Mouse (Mus musculus) hindbrain, embryonic 11.5 days (tissue): Measurements from ENCODE around the gene Macrod2. TPM values are rescaled to one million over a fixed set of nuclear protein-coding genes. Genes with fewer than 3 reads are reported as not detected.

ENCODE experiments used
- ATAC-seq: fragments of 200-750 bp; cut with Nextera tagmentation; 2 replicates; pipeline ENCODE4 v1.8.0; 2017; ENCODE audit warnings: mild to moderate bottlenecking, moderate TSS enrichment, moderate library complexity; ENCODE audit not compliant: low FRiP score
- DNase-seq: peaks from one replicate; pipeline ENCODE4 v3.0.0-alpha.2; 2015; ENCODE audit warnings: low spot score
- H3K27ac ChIP-seq: fragments of 300-500 bp; sonication (generic); 2 replicates; pipeline ENCODE4 v1.5.1; 2014; ENCODE audit warnings: mild to moderate bottlenecking, low read depth, low read length
- H3K27me3 ChIP-seq: fragments of 300-500 bp; sonication (generic); 2 replicates; pipeline ENCODE4 v1.6.1; 2014; ENCODE audit warnings: mild to moderate bottlenecking, low read length, moderate library complexity, mixed read lengths; ENCODE audit not compliant: control insufficient read depth, insufficient read depth
- H3K36me3 ChIP-seq: fragments of 300-500 bp; sonication (generic); 2 replicates; pipeline ENCODE4 v1.6.1; 2014; ENCODE audit warnings: mild to moderate bottlenecking, low read length, moderate library complexity, mixed read lengths; ENCODE audit not compliant: control insufficient read depth, insufficient read depth
- H3K4me1 ChIP-seq: fragments of 300-500 bp; sonication (generic); replicated peaks from 2 replicates; pipeline ENCODE4 v1.6.1; 2014; ENCODE audit warnings: low read length, mixed read lengths; ENCODE audit not compliant: control insufficient read depth, insufficient read depth
- H3K4me2 ChIP-seq: fragments of 300-500 bp; sonication (generic); replicated peaks from 2 replicates; pipeline ENCODE4 v1.6.1; 2014; ENCODE audit warnings: mild to moderate bottlenecking, low read depth, low read length
- H3K4me3 ChIP-seq: fragments of 300-500 bp; sonication (generic); 2 replicates; pipeline ENCODE4 v1.5.1; 2014; ENCODE audit warnings: low read depth, low read length
- H3K9ac ChIP-seq: fragments of 300-500 bp; sonication (generic); 2 replicates; pipeline ENCODE4 v1.6.1; 2014; ENCODE audit warnings: low read depth, low read length
- H3K9me3 ChIP-seq: fragments of 300-500 bp; sonication (generic); 2 replicates; pipeline ENCODE4 v1.6.1; 2016; ENCODE audit warnings: low read length; ENCODE audit not compliant: control insufficient read depth
- WGBS: fragments of 180-500 bp; shearing (Covaris S2); extraction: QIAGEN DNeasy Blood & Tissue Kit; methylation state at CpG from one replicate; pipeline ENCODE4 v1.1.7; 2014; 5-methylcytosine and 5-hydroxymethylcytosine counted together
- polyA plus RNA-seq: library from polyadenylated mRNA; unstranded; fragments of >200 nt; fragmentation: Nextera tagmentation; extraction: Ambion mirVana; gene quantifications from 2 replicates; pipeline ENCODE4 v1.2.1, GENCODE M21; 2014

Macrod2 gene
- polyA plus RNA-seq, 1 experiment from 2014 or later = 42.5 TPM

DNA sequence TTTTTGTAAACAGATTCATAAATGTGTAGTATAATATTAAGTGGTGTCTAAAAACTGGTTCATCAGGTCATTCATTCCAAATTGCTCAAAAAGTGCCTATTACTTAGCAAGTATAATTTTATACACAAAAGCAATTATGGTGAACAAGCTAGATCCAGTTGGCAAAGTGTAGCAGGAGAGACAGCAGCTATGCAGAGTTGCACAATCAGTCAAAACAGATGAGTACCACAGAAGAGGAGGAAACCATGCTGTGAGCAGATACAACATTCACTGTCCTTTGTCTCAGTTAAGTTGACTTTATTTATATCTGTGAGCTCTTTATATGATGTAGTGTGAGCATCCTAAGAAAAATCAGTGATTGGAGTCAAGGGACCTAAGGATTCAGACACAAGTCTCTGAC is 2012.2 kb downstream of the Macrod2 start:
- Histone ChIP-seq H3K4me3 (no peak overlapping the region), H3K36me3 (no peaks in the 10 kb centered on the region)
- ATAC-seq = no peak

DNA sequence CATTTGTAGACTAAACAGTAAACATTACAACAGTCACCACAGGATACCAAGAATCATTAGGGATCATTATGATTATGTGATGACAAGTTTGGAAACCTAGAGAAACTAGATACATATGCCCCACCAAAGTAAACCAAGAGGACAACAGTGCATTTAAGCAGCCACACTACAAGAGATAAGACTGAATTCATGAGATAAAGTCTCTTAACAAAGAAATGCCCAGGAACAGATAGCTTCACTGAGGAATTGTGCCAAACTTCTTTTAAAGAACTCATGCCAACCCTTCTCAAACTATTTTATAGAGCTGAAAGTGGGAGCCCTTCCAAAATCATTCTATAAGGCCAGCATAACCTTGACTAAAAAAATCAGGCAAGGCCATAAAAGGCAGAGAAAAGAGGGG is 2015.0 kb downstream of the Macrod2 start:
- no peaks in the 10 kb centered on the region for H3K4me1 ChIP-seq
- H3K27ac ChIP-seq = no peak overlapping the region
- H3K27me3 ChIP-seq = no peaks in the 10 kb centered on the region
- H3K9ac ChIP-seq = no peak overlapping the region
- H3K4me2 ChIP-seq = no peak overlapping the region
- no peak for DNase-seq
- no peak for ATAC-seq
- no peak overlapping the region for H3K4me3 ChIP-seq
- H3K9me3 ChIP-seq = no peaks in the 10 kb centered on the region
- no peaks in the 10 kb centered on the region for H3K36me3 ChIP-seq

More for the DNA sequence above, 2012.2 kb downstream of the Macrod2 start:
- Histone ChIP-seq H3K9me3 (no peaks in the 10 kb centered on the region), H3K4me1 (no peaks in the 10 kb centered on the region), H3K27ac (no peak overlapping the region), H3K27me3 (no peaks in the 10 kb centered on the region), H3K4me2 (no peak overlapping the region), H3K9ac (no peak overlapping the region)
- no peak for DNase-seq

DNA sequence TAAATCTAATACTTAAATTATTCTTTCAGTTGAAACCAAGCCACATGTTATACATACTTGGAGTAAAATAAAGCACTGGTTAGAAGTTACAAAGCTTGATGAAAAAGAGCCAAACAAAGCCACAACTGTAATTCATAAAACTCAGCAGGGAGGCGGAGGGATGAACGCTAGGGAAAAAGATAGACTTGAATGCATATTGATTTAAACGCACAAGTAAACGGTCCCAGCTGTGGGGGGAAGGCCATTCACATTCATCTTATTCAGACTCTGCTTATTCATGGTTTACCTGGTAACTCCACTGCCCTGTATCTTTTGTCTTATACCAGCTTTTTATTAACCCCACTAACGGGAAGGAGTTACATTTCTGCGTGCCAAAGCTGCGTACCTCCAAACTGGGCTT is 2038.0 kb downstream of the Macrod2 start:
- no peaks in the 10 kb centered on the region for H3K9me3 ChIP-seq
- H3K9ac ChIP-seq = no peak overlapping the region
- no peaks in the 10 kb centered on the region for H3K27me3 ChIP-seq
- no peaks in the 10 kb centered on the region for H3K4me1 ChIP-seq
- H3K4me3 ChIP-seq = no peak overlapping the region
- no peaks in the 10 kb centered on the region for H3K36me3 ChIP-seq
- no peak overlapping the region for H3K4me2 ChIP-seq
- 63% methylated on average over 7 of the region's 7 CpGs for WGBS
- no peak overlapping the region for H3K27ac ChIP-seq
- DNase-seq (peak; percentile 24), ATAC-seq (no peak)

DNA sequence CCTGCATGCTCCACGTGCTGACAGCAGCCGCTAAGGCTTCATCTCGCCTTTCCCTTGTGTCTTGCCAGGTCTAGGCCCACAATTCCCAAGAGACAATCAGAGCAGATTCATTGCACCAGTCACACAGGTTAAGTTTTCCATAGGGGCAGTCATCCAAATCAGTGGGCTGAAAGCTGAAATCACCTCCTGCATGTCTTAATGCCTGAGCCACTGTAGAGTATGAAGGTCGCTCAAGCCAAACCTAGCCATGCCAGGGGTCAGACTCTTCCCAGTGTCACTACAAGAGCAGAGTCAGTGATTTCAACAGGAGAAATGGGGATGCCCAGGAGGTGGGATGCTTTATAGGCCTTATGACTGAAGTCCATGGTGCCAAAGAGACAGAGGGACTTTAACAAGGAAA is 2039.6 kb downstream of the Macrod2 start:
- Histone ChIP-seq H3K4me1 (no peaks in the 10 kb centered on the region), H3K36me3 (no peaks in the 10 kb centered on the region), H3K27ac (no peak overlapping the region), H3K4me2 (no peak overlapping the region), H3K4me3 (no peak overlapping the region), H3K27me3 (no peaks in the 10 kb centered on the region), H3K9ac (no peak overlapping the region), H3K9me3 (no peaks in the 10 kb centered on the region)
- ATAC-seq (no peak), DNase-seq (no peak)
- WGBS = 86% methylated on average over 4 of the region's 4 CpGs

DNA sequence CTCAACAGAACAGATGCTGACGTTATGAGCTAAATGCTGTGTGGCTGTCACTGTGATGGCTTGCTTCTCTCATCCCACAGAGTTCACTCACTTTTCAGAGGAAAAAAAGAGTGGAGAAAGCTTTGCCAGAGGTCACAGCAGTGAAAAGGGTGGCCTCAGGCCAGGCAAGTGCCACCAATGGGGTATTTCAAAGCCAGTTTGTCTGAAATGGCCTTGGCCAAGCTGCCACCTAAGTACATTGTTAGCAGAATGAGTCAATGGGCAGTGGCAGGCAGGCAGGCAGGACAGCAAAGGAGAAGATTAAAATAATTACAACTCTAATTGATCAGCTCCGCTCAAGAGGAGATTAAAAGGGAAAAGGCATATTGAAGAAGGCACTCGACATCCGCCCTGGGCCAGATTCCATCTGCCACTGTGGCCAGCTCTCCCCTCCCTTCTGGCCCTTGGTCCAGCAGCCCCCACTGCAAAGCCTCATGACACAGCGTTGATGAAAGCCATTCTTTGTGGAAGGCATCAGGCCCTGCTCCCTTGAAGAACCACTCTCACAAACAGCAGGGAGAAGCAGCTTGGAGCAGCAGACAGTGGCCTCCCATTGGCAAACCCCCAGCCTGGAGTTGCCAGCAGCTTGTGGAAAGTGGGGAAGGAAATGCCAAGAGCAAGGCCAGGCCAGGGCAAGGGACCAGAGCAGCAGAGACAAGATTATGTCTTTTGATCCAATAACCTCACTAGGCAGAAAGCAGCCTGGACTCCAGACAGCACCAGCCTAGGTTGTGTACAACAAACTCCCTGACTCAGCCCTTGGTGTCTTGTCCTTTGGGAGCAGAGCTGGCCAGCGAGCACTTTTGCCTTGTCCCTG is 2042.7 kb downstream of the Macrod2 start:
- H3K9me3 ChIP-seq = no peaks in the 10 kb centered on the region
- ATAC-seq (peak; percentile 22; the same call in 1 of the 2 replicates), DNase-seq (no peak)
- no peaks in the 10 kb centered on the region for H3K36me3 ChIP-seq
- no peaks in the 10 kb centered on the region for H3K27me3 ChIP-seq
- no peaks in the 10 kb centered on the region for H3K4me1 ChIP-seq
- no peak overlapping the region for H3K4me2 ChIP-seq
- H3K4me3 ChIP-seq = no peak overlapping the region
- WGBS = 68% methylated on average over 6 of the region's 6 CpGs
- H3K27ac ChIP-seq = no peak overlapping the region
- no peak overlapping the region for H3K9ac ChIP-seq

Other genes starting within 250 kb of the Macrod2 start
- gene Gm17374, start 243.3 kb upstream of the Macrod2 start, polyA plus RNA-seq = not detected in 2 replicates
- 29.0 and 31.1 TPM in 2 replicates for gene Esf1, start 224.7 kb upstream of the Macrod2 start, polyA plus RNA-seq
- gene Ndufaf5, start 224.7 kb upstream of the Macrod2 start, polyA plus RNA-seq = 31.9 and 32.1 TPM in 2 replicates
- gene Sel1l2, start 5.6 kb upstream of the Macrod2 start, polyA plus RNA-seq = not detected in 2 replicates